Mouse (Mus musculus) heart, postnatal 0 days (tissue): ENCODE measurements around the gene Cpm. TPM values are rescaled to one million over a fixed set of nuclear protein-coding genes. Genes with fewer than 3 reads are reported as not detected.
"Not testable (repeated sequence)": the region's sequence is repeated elsewhere in the genome, so short reads cannot be mapped to it uniquely, and the experiment has no call there.

ENCODE experiments used
- ATAC-seq: fragments of 200-750 bp; cut with Nextera tagmentation; 2 replicates; pipeline ENCODE4 v1.8.0; 2017; ENCODE audit warnings: low read depth, moderate number of reproducible peaks, moderate library complexity; ENCODE audit not compliant: insufficient read depth
- DNase-seq: peaks from one replicate; pipeline ENCODE4 v3.0.0-alpha.2; 2016; ENCODE audit warnings: low spot score
- H3K27ac ChIP-seq: fragments of 300-500 bp; sonication (generic); 2 replicates; pipeline ENCODE4 v1.5.1; 2014; ENCODE audit warnings: low read depth, mild to moderate bottlenecking
- H3K27me3 ChIP-seq: fragments of 300-500 bp; sonication (generic); 2 replicates; pipeline ENCODE4 v1.6.1; 2014; ENCODE audit warnings: low read length, mixed read lengths; ENCODE audit not compliant: control insufficient read depth, insufficient read depth
- H3K36me3 ChIP-seq: fragments of 300-500 bp; sonication (generic); replicated peaks from 2 replicates; pipeline ENCODE4 v1.6.1; 2014; ENCODE audit warnings: low read length, mixed read lengths; ENCODE audit not compliant: control insufficient read depth, insufficient read depth
- H3K4me1 ChIP-seq: fragments of 300-500 bp; sonication (generic); 2 replicates; pipeline ENCODE4 v1.6.1; 2014; ENCODE audit warnings: antibody characterized with exemption; ENCODE audit not compliant: control insufficient read depth, insufficient read depth
- H3K4me2 ChIP-seq: fragments of 300-500 bp; sonication (generic); 2 replicates; pipeline ENCODE4 v1.6.1; 2014; ENCODE audit warnings: low read depth, mild to moderate bottlenecking, low read length, moderate library complexity
- H3K4me3 ChIP-seq: fragments of 300-500 bp; sonication (generic); 2 replicates; pipeline ENCODE4 v1.5.1; 2014; ENCODE audit warnings: low read depth, low read length
- H3K9ac ChIP-seq: fragments of 300-500 bp; sonication (generic); replicated peaks from 2 replicates; pipeline ENCODE4 v1.6.1; 2014; ENCODE audit warnings: low read depth, low read length, mixed read lengths
- H3K9me3 ChIP-seq: fragments of 300-500 bp; sonication (generic); replicated peaks from 2 replicates; pipeline ENCODE4 v1.6.1; 2016; ENCODE audit warnings: low read length; ENCODE audit not compliant: control insufficient read depth
- CTCF ChIP-seq: IDR thresholded peaks from 2 replicates; pipeline ENCODE4 v1.5.1; 2016; ENCODE audit warnings: antibody characterized with exemption, control low read depth, low read depth
- EP300 ChIP-seq: IDR thresholded peaks from 2 replicates; pipeline ENCODE4 v1.6.1; 2016; ENCODE audit warnings: antibody characterized with exemption, low read depth
- WGBS: fragments of 180-500 bp; shearing (Covaris S2); extraction: QIAGEN DNeasy Blood & Tissue Kit; methylation state at CpG from one replicate; pipeline ENCODE4 v1.1.7; 2014; 5-methylcytosine and 5-hydroxymethylcytosine counted together
- polyA plus RNA-seq: library from polyadenylated mRNA; unstranded; fragments of >200 nt; fragmentation: Nextera tagmentation; extraction: Ambion mirVana; gene quantifications from 2 replicates; pipeline ENCODE4 v1.2.1, GENCODE M21; 2015
- total RNA-seq: library from RNA; depleted of rRNA; stranded (reverse); fragments of >200 nt; gene quantifications from 2 replicates; pipeline ENCODE4 v1.2.3, GENCODE M21; 2014; ENCODE audit warnings: low replicate concordance

Gene Cpm
- total and polyA plus RNA-seq, 2 experiments from 2014 or later, result 0.53 to 2.0 TPM

DNA sequence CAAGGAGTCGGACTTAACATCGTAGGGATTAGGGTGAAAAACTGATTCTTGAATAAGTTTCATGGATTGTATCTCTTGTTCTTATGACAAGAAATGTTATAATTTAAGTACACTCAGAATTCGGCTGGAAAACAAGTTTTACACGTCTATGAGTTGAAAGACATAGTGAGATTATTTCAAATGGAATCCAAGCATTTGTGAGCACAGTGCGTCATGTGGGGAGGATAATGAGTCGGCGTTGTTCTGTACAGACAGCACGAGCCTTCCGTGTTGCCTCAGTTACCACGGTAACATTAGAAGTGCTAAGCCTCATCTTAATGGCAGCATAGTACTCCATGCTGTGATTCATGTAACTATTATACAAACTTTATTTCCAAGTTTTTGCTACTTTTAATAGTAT lies 42.0 kb upstream of the Cpm start:
- 87% methylated on average over 10 of the region's 10 CpGs for whole genome bisulfite sequencing
- no peak overlapping the region for H3K9ac ChIP-seq
- no peak overlapping the region for H3K4me3 ChIP-seq

DNA sequence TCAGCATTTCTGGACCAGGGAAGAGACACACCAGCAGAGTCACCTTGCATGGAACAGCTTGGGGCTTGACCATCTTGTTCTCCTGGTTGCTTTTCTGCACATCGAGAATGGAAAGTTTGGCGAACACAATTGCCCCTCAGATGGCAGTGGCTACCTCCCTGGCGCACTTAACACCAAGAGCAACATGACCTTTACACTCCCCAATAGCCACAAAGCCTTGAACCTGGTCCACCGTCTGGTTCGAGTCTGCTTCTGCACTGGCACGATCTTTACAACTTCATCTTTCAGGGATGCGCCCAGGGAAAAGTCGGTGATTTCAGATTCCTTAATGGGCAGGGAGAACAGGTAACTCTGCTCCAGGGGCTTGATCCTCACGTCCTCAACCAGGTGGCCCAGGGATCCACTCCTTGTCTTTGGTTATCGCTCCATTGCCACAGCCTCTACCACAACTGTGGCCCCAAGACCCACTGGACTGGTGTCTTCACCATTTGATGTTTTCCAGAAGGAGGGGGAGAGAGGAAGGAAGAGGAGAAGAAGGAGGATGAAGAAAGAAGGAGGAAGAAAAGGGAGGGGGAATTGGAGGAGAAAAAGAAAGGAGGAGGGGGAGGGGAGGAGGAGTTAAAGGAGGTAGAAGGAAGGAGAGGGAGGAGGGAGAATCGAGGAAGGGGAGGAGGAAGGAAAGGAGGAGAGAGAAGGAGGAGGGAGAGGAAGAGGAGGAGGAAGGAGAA lies 40.7 kb upstream of the Cpm start:
- H3K4me2 ChIP-seq, DNase-seq, H3K36me3 ChIP-seq, H3K4me3 ChIP-seq, H3K27me3 ChIP-seq, H3K9ac ChIP-seq, H3K4me1 ChIP-seq, ATAC-seq, H3K9me3 ChIP-seq, H3K27ac ChIP-seq: not testable (repeated sequence)
- 80% methylated on average over 11 of the region's 11 CpGs for WGBS

More for the DNA sequence above, 42.0 kb upstream of the Cpm start:
- no peak for DNase-seq
- no peaks in the 10 kb centered on the region for H3K4me1 ChIP-seq
- no peak overlapping the region for H3K4me2 ChIP-seq
- no peaks in the 10 kb centered on the region for H3K36me3 ChIP-seq
- H3K27ac ChIP-seq, result no peak overlapping the region
- H3K9me3 ChIP-seq, result no peaks in the 10 kb centered on the region
- no peak for ATAC-seq
- H3K27me3 ChIP-seq, result no peaks in the 10 kb centered on the region
- TF ChIP-seq EP300 (no peak), CTCF (no peak)

DNA sequence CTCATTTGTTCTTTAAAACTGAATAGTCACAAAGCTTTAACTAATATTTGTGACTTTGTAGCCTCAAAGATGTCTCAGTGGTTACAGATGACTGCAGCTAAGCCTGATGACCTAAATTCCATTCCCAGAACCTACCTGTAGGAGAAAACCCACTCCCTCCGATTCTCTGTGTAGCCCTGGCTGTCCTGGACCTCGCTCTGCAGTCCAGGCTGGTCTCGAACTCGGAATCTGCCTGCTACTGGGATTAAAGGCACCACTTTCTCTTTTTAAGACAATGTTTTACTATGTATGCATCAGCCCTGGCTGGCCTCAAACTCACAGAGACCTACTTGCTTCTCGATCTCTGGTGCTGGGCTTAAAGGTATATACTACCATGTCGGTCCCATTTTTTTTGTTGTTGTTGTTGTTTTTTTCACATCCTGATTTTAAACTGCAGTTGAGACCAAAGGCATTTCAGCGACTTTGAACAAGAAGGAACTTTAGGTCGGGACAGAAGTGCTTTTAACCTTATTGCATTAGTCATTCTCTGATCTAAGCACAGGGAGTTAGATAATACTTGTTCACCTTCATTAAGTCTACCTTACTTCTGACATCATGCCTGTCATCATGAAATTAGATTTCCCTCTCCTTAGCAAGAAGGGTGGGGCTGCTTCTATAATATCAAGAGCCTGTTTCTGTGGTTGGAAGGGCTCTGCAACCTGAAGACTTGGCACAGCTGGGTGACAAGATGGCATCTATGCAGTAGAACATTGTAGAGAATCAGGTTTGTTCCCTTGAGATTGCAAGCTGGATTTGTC lies 40.0 kb upstream of the Cpm start:
- no peaks in the 10 kb centered on the region for H3K27me3 ChIP-seq
- TF ChIP-seq EP300, result no peak
- TF ChIP-seq CTCF, result no peak
- no peak overlapping the region for H3K4me2 ChIP-seq
- no peaks in the 10 kb centered on the region for H3K9me3 ChIP-seq
- DNase-seq, result no peak
- no peaks in the 10 kb centered on the region for H3K36me3 ChIP-seq
- ATAC-seq, result no peak
- WGBS, result 76% methylated on average over 8 of the region's 8 CpGs
- no peak overlapping the region for H3K27ac ChIP-seq
- H3K4me1 ChIP-seq, result no peaks in the 10 kb centered on the region
- H3K9ac ChIP-seq, result no peak overlapping the region
- no peak overlapping the region for H3K4me3 ChIP-seq

DNA sequence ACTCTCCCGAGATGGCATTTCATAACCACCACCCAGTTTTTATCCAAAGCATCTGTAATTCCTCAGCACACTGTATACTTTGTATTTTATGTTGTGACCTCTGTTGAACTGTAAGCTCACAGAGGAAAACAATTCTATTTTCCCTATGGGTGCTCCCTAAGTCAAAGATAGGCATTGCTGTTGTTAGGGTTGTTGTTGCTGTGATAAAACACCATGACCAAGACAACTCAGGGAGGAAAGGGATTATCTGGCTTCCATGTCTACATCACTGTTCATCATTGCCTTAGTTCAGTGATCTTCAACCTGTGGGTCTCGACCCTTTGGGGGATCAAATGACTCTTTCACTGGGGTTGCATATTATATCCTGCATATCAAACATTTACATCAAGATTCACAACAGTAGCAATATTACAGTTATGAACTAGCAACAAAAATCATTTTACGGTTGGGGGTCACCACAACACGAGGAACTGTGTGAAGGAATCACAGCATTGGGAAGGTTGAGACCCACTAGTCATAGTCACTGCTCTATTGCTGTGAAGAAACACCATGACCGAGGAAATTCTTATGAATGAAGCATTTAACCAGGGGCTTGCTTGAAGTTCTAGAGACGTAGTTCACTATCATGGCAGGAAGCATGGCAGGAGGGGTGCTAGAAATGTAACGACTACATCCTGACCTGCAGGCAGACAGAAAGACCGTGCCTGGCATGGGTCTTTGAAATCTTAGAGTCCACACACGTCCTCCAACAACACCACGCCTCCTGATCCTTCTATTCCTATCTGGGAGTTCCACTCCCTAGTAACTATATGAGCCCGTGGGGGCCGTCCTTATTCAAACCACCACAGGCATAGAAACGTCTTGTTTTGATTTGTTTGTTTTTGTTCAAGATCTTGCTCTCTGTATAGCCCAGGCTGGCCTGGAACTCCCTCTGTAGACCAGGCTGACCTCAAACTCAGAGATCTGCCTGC lies 38.7 kb upstream of the Cpm start:
- DNase-seq, result no peak
- no peak overlapping the region for H3K4me2 ChIP-seq
- no peak for TF ChIP-seq CTCF
- no peak for TF ChIP-seq EP300
- 63% methylated on average over 13 of the region's 13 CpGs for WGBS
- H3K4me3 ChIP-seq, result no peak overlapping the region
- H3K36me3 ChIP-seq, result no peaks in the 10 kb centered on the region
- H3K4me1 ChIP-seq, result no peaks in the 10 kb centered on the region
- no peaks in the 10 kb centered on the region for H3K9me3 ChIP-seq
- no peak overlapping the region for H3K9ac ChIP-seq
- no peaks in the 10 kb centered on the region for H3K27me3 ChIP-seq
- H3K27ac ChIP-seq, result no peak overlapping the region
- ATAC-seq, result no peak

DNA sequence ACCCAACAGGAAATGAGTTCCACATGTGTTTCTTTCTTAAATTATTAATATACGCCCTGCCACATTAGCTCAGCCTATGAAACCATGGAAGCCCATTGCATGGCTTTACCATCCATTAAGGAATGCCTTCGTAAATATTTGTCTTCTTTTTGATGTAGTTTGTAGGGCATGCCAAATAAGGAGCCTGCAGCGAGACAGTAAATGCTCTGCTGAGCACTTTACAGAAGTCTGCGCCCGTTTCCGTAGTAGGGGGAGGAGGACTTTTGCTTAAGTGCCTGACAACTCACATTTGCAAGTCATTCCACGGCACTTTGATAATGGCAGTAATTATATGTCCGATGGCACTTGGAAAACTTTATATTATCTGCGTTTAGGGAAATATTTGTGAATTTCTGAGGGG lies 37.5 kb upstream of the Cpm start:
- H3K4me1 ChIP-seq, result no peaks in the 10 kb centered on the region
- TF ChIP-seq EP300, result no peak
- no peak for TF ChIP-seq CTCF
- H3K27ac ChIP-seq, result no peak overlapping the region
- H3K9me3 ChIP-seq, result no peaks in the 10 kb centered on the region
- no peak overlapping the region for H3K4me3 ChIP-seq
- no peaks in the 10 kb centered on the region for H3K36me3 ChIP-seq
- H3K27me3 ChIP-seq, result no peaks in the 10 kb centered on the region
- DNase-seq (no peak), ATAC-seq (no peak)
- WGBS, result 62% methylated on average over 9 of the region's 9 CpGs
- H3K4me2 ChIP-seq, result no peak overlapping the region
- no peak overlapping the region for H3K9ac ChIP-seq
